Mouse (Mus musculus) cerebellum, postnatal 4 days (tissue): ENCODE results near the gene Rai14.

ENCODE experiments used
- DNase-seq, 2 experiments: peaks; one replicate each; pipeline ENCODE4 v3.0.0; 2022; ENCODE audit warnings: low spot score in 2 of 2, mixed read lengths in 1 of 2

Gene Rai14

GRCm38 (mm10) chr15:10618276-10618675, 96.1 kb downstream of the Rai14 start:
- no peak for DNase-seq

GRCm38 (mm10) chr15:10616001-10616400, 98.4 kb downstream of the Rai14 start:
- DNase-seq, result no peak

DNA sequence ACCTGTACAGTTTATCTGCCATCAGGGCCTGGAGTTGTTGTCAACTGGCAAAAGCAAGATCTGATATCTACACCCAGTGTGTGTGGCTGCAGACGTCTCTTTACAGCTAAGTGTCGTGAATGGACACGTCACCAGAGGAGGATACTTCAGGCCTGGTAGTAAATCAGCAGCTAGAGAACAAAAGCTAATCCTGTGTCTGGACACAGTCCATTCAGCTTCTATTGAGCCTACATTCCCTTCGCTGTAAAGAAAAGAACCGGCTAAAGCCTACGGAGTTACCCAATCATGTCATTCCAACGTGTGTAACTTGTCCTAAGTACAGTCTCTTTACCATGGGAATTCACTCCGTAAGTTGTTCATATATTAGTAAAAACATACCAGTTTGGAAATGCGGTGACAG, 103.4 kb downstream of the Rai14 start:
- no peak for DNase-seq

GRCm38 (mm10) chr15:10609107-10609506, 105.3 kb downstream of the Rai14 start:
- no peak for DNase-seq

DNA sequence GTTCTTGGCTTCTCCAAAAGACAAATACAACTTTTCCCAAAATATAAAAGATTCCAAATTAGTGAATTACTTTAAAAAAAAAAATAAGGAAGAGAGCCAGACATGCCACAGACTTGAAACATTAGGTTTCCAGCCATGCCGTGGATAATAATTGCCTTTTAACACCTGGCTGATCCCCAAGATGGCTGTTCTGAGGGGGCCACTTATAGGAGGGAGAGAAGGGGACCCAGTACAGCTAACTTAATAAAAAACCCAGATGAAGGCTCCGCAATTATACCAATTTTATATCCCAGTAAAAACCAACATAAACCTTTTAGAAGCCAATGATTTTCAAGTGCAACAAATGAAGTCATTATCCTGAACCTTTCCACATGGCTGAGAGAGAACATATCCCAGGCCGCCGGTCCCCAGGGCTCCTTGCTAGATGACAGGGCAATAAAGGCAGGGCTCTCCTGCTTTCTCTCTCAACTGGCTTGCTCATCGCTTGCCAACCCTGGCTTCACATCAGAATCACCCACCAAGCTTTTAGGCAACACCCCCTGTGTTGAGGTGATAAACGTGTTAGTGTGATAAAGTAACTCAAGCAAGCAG, 105.8 kb downstream of the Rai14 start:
- DNase-seq, result no peak

DNA sequence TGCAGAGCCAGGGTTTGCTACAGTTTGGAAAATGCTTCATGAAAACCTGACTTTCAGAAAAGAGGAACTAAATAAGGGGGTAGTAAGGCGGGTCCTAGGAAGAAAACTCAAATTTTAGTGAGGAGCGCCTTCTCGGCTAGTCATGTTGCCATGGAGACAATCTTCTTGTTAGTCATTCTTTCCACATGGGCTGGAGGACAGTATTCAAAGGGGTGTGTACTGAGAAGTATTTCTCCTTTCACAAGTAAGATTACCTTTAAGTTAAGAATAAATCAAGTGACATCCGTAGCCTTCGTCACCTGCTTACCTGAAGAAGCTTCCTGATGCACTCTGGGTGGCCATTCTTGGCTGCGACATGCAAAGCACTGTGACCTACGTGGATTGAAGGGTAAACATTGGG, 115.0 kb downstream of the Rai14 start:
- DNase-seq, result no peak

DNA sequence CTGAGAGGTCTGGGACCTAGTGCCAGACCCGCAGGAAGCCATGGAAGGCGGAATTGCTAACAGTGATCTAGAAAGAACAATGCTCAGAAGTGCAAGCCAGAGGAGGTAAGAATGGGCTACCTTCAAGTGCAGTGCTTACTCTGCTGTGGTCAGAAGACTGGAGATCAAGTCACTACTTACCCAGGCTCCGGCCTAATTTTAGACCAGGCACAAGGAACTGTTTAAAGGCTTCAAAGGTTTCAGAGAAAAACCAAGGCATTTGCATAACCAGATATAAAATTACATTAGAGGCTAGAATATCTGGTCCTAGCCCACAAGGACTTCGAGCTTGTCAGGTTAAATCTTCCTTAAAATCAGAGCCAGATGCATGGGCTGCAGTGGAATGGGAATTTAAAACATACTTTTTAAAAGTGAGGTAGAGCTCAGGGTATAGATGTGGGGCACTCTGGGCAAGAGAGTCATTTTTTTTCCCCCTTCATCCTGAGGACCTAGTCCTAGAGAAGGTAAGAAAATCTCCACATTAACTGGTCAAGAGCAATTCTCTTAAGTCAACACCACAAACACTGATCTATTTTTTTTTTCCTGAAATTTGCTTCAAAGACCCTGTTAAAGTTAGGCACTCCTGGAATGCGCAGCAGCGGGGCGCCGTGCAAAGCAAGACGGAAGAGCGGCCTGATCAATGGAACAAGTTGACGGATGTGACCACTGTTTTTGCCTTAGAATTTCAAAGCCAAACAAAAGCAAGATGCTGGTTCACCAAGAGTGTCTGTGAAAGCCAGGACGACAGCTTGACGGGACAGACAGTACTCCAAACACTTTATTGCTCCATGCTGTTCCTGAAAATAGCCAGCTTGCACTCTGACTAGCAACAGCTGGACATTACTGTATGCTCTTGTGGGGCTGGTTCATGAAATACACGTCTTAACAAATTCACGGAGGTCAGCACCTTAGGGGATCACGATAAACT, 115.9 kb downstream of the Rai14 start:
- DNase-seq, result no peak

- DNase-seq, result no peak
Measured at GRCm38 (mm10) chr15:10596871-10597270, 117.6 kb downstream of the Rai14 start.

GRCm38 (mm10) chr15:10595408-10595807, 119.0 kb downstream of the Rai14 start:
- DNase-seq, result no peak

DNA sequence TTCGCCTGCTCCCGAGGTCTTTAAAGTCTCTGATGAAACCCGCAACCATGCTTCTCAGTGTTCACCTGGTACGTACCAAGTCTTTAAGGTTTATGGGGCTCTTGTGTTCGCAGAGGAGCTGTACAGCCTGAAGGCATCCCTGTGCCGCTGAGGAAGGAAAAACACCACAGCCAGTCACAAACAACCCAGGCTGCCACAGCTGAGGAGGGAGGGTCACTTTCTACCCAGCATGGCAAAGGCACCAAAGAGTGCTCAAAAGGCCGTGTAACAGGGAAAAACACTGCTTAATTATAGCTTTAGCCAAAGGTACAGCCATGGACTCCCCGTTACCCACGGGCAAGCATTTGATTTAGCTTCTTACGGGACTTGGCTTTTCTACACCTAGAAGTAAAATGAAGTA, 119.5 kb downstream of the Rai14 start:
- DNase-seq, result no peak

GRCm38 (mm10) chr15:10593094-10593493, 121.3 kb downstream of the Rai14 start:
- no peak for DNase-seq

GRCm38 (mm10) chr15:10586565-10586964, 127.9 kb downstream of the Rai14 start:
- no peak for DNase-seq

GRCm38 (mm10) chr15:10584359-10585187, 129.9 kb downstream of the Rai14 start:
- no peak for DNase-seq

GRCm38 (mm10) chr15:10583408-10583807, 131.0 kb downstream of the Rai14 start:
- DNase-seq, result peak in 1 of 2 experiments; percentile 24

DNA sequence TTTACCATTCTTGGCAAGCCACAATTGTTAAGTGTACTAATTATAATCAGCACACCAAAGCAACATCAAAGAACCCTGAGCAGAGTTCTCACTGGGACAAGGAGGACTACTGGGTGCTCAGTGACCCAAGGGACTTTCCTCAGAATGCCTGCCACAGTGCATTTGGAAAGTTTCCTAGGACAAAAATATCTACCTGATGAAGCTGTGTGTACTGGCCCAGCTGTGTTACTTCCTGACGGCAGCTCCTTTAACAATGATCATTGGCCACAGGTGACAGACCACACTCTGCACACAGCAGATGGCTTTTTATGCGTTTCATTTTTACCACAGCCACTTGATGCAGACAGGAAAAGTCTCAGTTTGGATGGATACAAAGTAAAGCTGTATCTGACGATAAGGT, 135.3 kb downstream of the Rai14 start:
- no peak for DNase-seq

GRCm38 (mm10) chr15:10566486-10566885, 147.9 kb downstream of the Rai14 start:
- no peak for DNase-seq

DNA sequence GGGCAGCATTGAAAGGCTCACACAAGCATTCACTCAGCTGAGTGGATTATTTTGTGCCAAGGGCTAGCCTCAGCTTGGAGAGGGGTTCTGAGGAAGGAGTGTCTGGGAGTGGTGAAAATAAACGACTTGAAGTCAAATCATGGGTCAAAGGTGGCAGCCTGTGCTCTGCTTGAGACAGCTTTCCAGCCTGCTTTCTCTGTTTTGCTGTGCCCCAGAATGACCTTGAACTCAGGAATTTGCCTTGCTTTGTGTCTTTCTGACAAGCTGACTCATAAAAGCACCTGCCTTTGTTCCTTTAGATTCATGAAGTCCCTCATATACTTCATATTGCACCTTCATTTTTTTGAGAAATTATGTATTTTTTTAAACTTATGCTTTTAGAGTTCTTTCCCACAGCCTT, 150.2 kb downstream of the Rai14 start:
- no peak for DNase-seq

DNA sequence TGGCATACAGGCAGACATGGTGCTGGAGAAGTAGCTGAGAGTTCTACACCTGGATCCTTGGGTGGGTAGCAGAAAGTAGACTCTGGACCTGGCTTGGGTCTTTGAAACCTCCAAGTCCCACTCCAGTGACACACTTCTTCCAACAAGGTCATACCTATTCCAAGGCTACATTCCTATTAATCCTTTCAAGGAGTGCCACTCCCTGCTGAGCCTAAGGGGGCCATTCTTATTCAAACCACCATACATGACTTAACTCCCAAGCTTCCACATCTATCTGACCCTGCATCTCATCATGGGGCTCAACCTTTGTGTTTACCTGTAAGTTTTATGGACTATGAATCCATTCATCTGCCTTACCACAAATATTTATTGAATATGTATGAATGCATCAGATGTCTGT, 152.1 kb downstream of the Rai14 start:
- DNase-seq, result no peak

DNA sequence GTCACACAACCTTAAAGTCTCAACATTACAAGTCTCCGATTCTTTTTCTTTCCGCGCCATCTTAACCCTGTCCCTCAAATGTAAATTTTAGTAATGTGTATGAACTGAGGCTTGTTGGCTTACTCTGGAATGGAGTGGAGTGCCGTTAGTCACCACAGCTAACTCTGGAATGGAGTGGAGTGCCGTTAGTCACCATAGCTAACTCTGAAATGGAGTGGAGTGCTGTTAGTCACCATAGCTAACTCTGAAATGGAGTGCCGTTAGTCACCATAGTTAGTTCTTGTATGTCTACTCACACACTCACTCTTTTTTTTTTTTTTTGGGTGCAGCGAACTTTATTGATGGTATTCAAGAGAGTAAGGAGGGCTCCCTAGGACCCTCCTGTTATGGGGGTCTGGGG, 154.4 kb downstream of the Rai14 start:
- DNase-seq, result no peak

DNA sequence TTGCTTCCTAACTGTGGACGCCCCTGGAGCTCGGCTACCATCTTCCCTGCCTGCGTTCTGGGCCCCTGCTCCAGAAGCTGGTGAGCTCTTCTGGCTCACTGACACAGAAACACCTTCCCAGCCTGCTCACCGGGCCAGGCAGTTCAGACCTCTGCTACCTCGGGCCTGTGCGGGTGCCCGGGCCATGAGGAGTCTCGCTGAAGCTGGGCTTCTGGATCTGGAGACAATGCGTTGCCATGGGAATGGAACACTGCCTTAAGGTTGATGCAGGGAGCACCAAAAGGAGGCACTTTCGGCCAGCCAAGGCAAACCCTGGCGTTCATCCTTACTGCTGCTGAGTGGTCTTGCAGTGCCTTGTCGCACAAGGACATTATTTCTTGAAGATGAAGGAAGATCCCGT, 156.0 kb downstream of the Rai14 start, which contains the start of gene Ttc23l:
TSS of gene Ttc23l (minus strand) at position 204 of the 400 bp plus-strand sequence.
- DNase-seq, result no peak

GRCm38 (mm10) chr15:10554336-10554735, 160.1 kb downstream of the Rai14 start:
- no peak for DNase-seq
